Mouse (Mus musculus): Measurements from ENCODE around the gene Zmiz1. TPM values are rescaled to one million over a fixed set of nuclear protein-coding genes. Genes with fewer than 3 reads are reported as not detected.

Zmiz1 gene
- polyA plus RNA-seq, 1 experiment: 27.3 TPM

GRCm38 (mm10) chr14:25497596-25497995 lies 38.6 kb downstream of the Zmiz1 start:
- H3K36me3 ChIP-seq (ENCODE audit: control insufficient read depth, insufficient read depth): peaks cover 4% of the 10 kb centered on the region
- H3K4me3 ChIP-seq (ENCODE audit: insufficient read depth, poor library complexity, severe bottlenecking): no peak overlapping the region
- peaks cover 100% of the 10 kb centered on the region for H3K79me2 ChIP-seq (ENCODE audit: control insufficient read depth, insufficient read depth)
- H3K27me3 ChIP-seq (ENCODE audit: control insufficient read depth, insufficient read depth, insufficient read length): no peaks in the 10 kb centered on the region
- no peak overlapping the region for H3ac ChIP-seq (ENCODE audit: control insufficient read depth, insufficient read length, low read depth)
- no peak for TF ChIP-seq FOSL1 (IDR thresholded peaks at IDR 0.05; ENCODE audit: insufficient read depth, low read length, poor library complexity, severe bottlenecking)
- peak; percentile 52 for TF ChIP-seq MYOD1 (IDR thresholded peaks at IDR 0.05; ENCODE audit: control insufficient read depth, insufficient read length, low read depth)
- TF ChIP-seq MAX (IDR thresholded peaks at IDR 0.05): peak; percentile 24
- peaks cover 89% of the 10 kb centered on the region for H3K79me3 ChIP-seq (ENCODE audit: low read depth)

GRCm38 (mm10) chr14:25498367-25498766 lies 39.4 kb downstream of the Zmiz1 start:
- peaks cover 11% of the 10 kb centered on the region for H3K36me3 ChIP-seq (ENCODE audit: control insufficient read depth, insufficient read depth)
- peaks cover 100% of the 10 kb centered on the region for H3K79me2 ChIP-seq (ENCODE audit: control insufficient read depth, insufficient read depth)
- H3K27me3 ChIP-seq (ENCODE audit: control insufficient read depth, insufficient read depth, insufficient read length): no peaks in the 10 kb centered on the region
- no peak overlapping the region for H3ac ChIP-seq (ENCODE audit: control insufficient read depth, insufficient read length, low read depth)
- peaks cover 84% of the 10 kb centered on the region for H3K79me3 ChIP-seq (ENCODE audit: low read depth)
- H3K4me3 ChIP-seq (ENCODE audit: insufficient read depth, poor library complexity, severe bottlenecking): no peak overlapping the region
- TF ChIP-seq MAX (IDR thresholded peaks at IDR 0.05) (no peak), FOSL1 (IDR thresholded peaks at IDR 0.05; ENCODE audit: insufficient read depth, low read length, poor library complexity, severe bottlenecking) (no peak), MYOD1 (IDR thresholded peaks at IDR 0.05; ENCODE audit: control insufficient read depth, insufficient read length, low read depth) (no peak), MYOG (IDR thresholded peaks at IDR 0.05; ENCODE audit: control insufficient read depth, extremely low read depth, insufficient read length) (no peak), USF1 (IDR thresholded peaks at IDR 0.05; ENCODE audit: low read depth) (no peak), CTCF (IDR thresholded peaks at IDR 0.05; ENCODE audit: control insufficient read depth, insufficient read depth, insufficient read length) (no peak), CEBPB (IDR thresholded peaks at IDR 0.05; ENCODE audit: low read depth) (no peak)

- Histone ChIP-seq H3K4me3 (ENCODE audit: insufficient read depth, poor library complexity, severe bottlenecking) (no peak overlapping the region), H3K36me3 (ENCODE audit: control insufficient read depth, insufficient read depth) (peaks cover 16% of the 10 kb centered on the region)
- TF ChIP-seq CEBPB (IDR thresholded peaks at IDR 0.05; ENCODE audit: low read depth) (no peak), MYOG (IDR thresholded peaks at IDR 0.05; ENCODE audit: control insufficient read depth, extremely low read depth, insufficient read length) (no peak), CTCF (IDR thresholded peaks at IDR 0.05; ENCODE audit: control insufficient read depth, insufficient read depth, insufficient read length) (no peak), USF1 (IDR thresholded peaks at IDR 0.05; ENCODE audit: low read depth) (no peak), MYOD1 (IDR thresholded peaks at IDR 0.05; ENCODE audit: control insufficient read depth, insufficient read length, low read depth) (no peak), FOSL1 (IDR thresholded peaks at IDR 0.05; ENCODE audit: insufficient read depth, low read length, poor library complexity, severe bottlenecking) (no peak), MAX (IDR thresholded peaks at IDR 0.05) (no peak)
These were observed 40.5 kb downstream of the Zmiz1 start for GRCm38 (mm10) chr14:25499526-25499925.

GRCm38 (mm10) chr14:25500511-25501120 lies 41.6 kb downstream of the Zmiz1 start:
- peaks cover 95% of the 10 kb centered on the region for H3K79me2 ChIP-seq (ENCODE audit: control insufficient read depth, insufficient read depth)
- H3ac ChIP-seq (ENCODE audit: control insufficient read depth, insufficient read length, low read depth): no peak overlapping the region
- H3K36me3 ChIP-seq (ENCODE audit: control insufficient read depth, insufficient read depth): peaks cover 20% of the 10 kb centered on the region
- no peaks in the 10 kb centered on the region for H3K27me3 ChIP-seq (ENCODE audit: control insufficient read depth, insufficient read depth, insufficient read length)
- H3K79me3 ChIP-seq (ENCODE audit: low read depth): peaks cover 67% of the 10 kb centered on the region
- no peak for TF ChIP-seq CTCF (IDR thresholded peaks at IDR 0.05; ENCODE audit: control insufficient read depth, insufficient read depth, insufficient read length)
- no peak for TF ChIP-seq MYOG (IDR thresholded peaks at IDR 0.05; ENCODE audit: control insufficient read depth, extremely low read depth, insufficient read length)
- TF ChIP-seq CEBPB (IDR thresholded peaks at IDR 0.05; ENCODE audit: low read depth): no peak
- no peak for TF ChIP-seq MAX (IDR thresholded peaks at IDR 0.05)
- TF ChIP-seq FOSL1 (IDR thresholded peaks at IDR 0.05; ENCODE audit: insufficient read depth, low read length, poor library complexity, severe bottlenecking): no peak
- no peak for TF ChIP-seq USF1 (IDR thresholded peaks at IDR 0.05; ENCODE audit: low read depth)
- TF ChIP-seq MYOD1 (IDR thresholded peaks at IDR 0.05; ENCODE audit: control insufficient read depth, insufficient read length, low read depth): no peak
- H3K4me3 ChIP-seq (ENCODE audit: insufficient read depth, poor library complexity, severe bottlenecking): no peak overlapping the region

More at GRCm38 (mm10) chr14:25499526-25499925, 40.5 kb downstream of the Zmiz1 start:
- no peak overlapping the region for H3ac ChIP-seq (ENCODE audit: control insufficient read depth, insufficient read length, low read depth)
- peaks cover 75% of the 10 kb centered on the region for H3K79me3 ChIP-seq (ENCODE audit: low read depth)
- H3K27me3 ChIP-seq (ENCODE audit: control insufficient read depth, insufficient read depth, insufficient read length): no peaks in the 10 kb centered on the region
- peaks cover 96% of the 10 kb centered on the region for H3K79me2 ChIP-seq (ENCODE audit: control insufficient read depth, insufficient read depth)

- Histone ChIP-seq H3K36me3 (ENCODE audit: control insufficient read depth, insufficient read depth) (peaks cover 25% of the 10 kb centered on the region), H3K79me3 (ENCODE audit: low read depth) (peaks cover 67% of the 10 kb centered on the region), H3K79me2 (ENCODE audit: control insufficient read depth, insufficient read depth) (peaks cover 95% of the 10 kb centered on the region), H3K4me3 (ENCODE audit: insufficient read depth, poor library complexity, severe bottlenecking) (no peak overlapping the region), H3ac (ENCODE audit: control insufficient read depth, insufficient read length, low read depth) (no peak overlapping the region), H3K27me3 (ENCODE audit: control insufficient read depth, insufficient read depth, insufficient read length) (no peaks in the 10 kb centered on the region)
- TF ChIP-seq FOSL1 (IDR thresholded peaks at IDR 0.05; ENCODE audit: insufficient read depth, low read length, poor library complexity, severe bottlenecking) (no peak), MYOG (IDR thresholded peaks at IDR 0.05; ENCODE audit: control insufficient read depth, extremely low read depth, insufficient read length) (no peak), USF1 (IDR thresholded peaks at IDR 0.05; ENCODE audit: low read depth) (no peak), CTCF (IDR thresholded peaks at IDR 0.05; ENCODE audit: control insufficient read depth, insufficient read depth, insufficient read length) (no peak), MAX (IDR thresholded peaks at IDR 0.05) (no peak), MYOD1 (IDR thresholded peaks at IDR 0.05; ENCODE audit: control insufficient read depth, insufficient read length, low read depth) (no peak), CEBPB (IDR thresholded peaks at IDR 0.05; ENCODE audit: low read depth) (no peak)
These were observed 42.5 kb downstream of the Zmiz1 start for GRCm38 (mm10) chr14:25501481-25501880.

- TF ChIP-seq CTCF (IDR thresholded peaks at IDR 0.05; ENCODE audit: control insufficient read depth, insufficient read depth, insufficient read length) (no peak), CEBPB (IDR thresholded peaks at IDR 0.05; ENCODE audit: low read depth) (no peak), MYOG (IDR thresholded peaks at IDR 0.05; ENCODE audit: control insufficient read depth, extremely low read depth, insufficient read length) (no peak), FOSL1 (IDR thresholded peaks at IDR 0.05; ENCODE audit: insufficient read depth, low read length, poor library complexity, severe bottlenecking) (no peak), MYOD1 (IDR thresholded peaks at IDR 0.05; ENCODE audit: control insufficient read depth, insufficient read length, low read depth) (no peak), USF1 (IDR thresholded peaks at IDR 0.05; ENCODE audit: low read depth) (no peak), MAX (IDR thresholded peaks at IDR 0.05) (no peak)
- H3K36me3 ChIP-seq (ENCODE audit: control insufficient read depth, insufficient read depth): peaks cover 33% of the 10 kb centered on the region
- H3ac ChIP-seq (ENCODE audit: control insufficient read depth, insufficient read length, low read depth): no peak overlapping the region
- no peak overlapping the region for H3K4me3 ChIP-seq (ENCODE audit: insufficient read depth, poor library complexity, severe bottlenecking)
- H3K79me2 ChIP-seq (ENCODE audit: control insufficient read depth, insufficient read depth): peaks cover 95% of the 10 kb centered on the region
- H3K79me3 ChIP-seq (ENCODE audit: low read depth): peaks cover 70% of the 10 kb centered on the region
- H3K27me3 ChIP-seq (ENCODE audit: control insufficient read depth, insufficient read depth, insufficient read length): no peaks in the 10 kb centered on the region
These were observed 43.4 kb downstream of the Zmiz1 start for GRCm38 (mm10) chr14:25502355-25502754.

All from C2C12 (cell line).